Mouse (Mus musculus) bone marrow macrophage, adult 2 months (primary cell): Measurements from ENCODE around the gene Scgb3a1.

Experiments used
- CTCF ChIP-seq: IDR thresholded peaks from 2 replicates; pipeline ENCODE4 v1.5.1; 2012; ENCODE audit warnings: low read depth, mild to moderate bottlenecking, low read length, moderate library complexity
- POLR2A ChIP-seq: IDR thresholded peaks from 2 replicates; pipeline ENCODE4 v1.6.1; 2012; ENCODE audit warnings: mild to moderate bottlenecking, low read depth, low read length, borderline replicate concordance

DNA sequence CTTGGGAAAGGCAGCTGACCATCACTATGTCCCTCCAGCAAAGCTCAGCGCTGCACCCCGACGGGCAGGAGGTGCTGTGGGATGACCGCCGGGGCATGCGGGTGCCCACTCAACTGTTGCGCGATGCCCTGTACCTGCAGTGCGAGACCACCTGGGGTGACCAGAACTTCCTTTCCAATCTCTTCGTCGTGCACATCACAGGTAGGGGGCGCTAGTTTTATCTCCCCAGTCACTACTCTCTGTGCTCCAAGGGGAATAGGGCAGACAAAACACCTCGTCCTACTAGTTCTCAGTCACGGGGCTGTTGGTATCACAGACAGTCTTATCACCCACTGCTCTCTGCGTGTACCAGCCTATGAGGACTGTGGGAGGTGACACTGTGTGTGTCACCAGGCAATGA lies 37.5 kb upstream of the Scgb3a1 start:
- TF ChIP-seq POLR2A (no peak), CTCF (no peak; the same call in 1 of the 2 replicates)
